Mouse (Mus musculus): Measurements from ENCODE around the gene B4galt1. TPM values are rescaled to one million over a fixed set of nuclear protein-coding genes. Genes with fewer than 3 reads are reported as not detected.

B4galt1 gene
- polyA plus RNA-seq, 1 experiment, result 9.2 TPM

DNA sequence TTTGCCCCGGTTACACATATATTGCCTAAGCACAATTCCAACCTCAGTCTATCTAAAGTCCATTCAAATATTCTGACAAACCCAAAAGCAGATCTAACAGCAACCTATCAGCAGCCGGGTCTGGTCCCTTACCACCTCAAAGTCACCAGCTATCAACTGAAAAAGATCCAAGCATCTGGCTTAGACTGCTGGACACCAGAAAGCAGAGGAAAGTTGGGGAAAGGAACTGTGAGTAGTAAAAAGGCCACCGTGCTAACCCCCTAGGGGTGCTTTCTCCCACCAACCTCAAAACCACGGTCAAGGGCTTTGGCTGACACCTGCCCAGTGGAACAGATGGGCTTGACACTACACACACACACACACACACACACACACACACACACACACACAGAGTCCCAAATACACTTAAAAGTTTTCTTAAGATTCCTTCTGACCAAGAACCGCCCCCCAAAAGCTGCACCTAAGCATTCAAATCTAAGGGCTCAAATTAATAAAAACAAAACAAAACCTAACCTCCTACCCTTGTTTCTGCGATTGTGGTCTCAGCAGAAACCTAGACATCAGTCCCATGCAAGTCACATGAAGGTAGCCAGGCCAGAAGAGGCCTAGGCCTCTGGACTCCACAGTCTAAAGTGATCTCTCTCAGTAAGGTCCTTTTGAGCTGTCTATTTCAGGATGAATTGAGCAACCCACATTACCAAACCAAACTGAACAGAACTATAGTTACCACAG is 2.6 kb downstream of the B4galt1 start:
- DNase-seq (ENCODE audit: low read depth), result no peak
- TF ChIP-seq POLR2A (IDR thresholded peaks at IDR 0.05; ENCODE audit: borderline replicate concordance, extremely low read depth, insufficient read depth, insufficient read length, poor library complexity, severe bottlenecking), result no peak
- TF ChIP-seq CTCF (IDR thresholded peaks at IDR 0.05; ENCODE audit: borderline replicate concordance, extremely low read depth, insufficient read depth, insufficient read length), result no peak

DNA sequence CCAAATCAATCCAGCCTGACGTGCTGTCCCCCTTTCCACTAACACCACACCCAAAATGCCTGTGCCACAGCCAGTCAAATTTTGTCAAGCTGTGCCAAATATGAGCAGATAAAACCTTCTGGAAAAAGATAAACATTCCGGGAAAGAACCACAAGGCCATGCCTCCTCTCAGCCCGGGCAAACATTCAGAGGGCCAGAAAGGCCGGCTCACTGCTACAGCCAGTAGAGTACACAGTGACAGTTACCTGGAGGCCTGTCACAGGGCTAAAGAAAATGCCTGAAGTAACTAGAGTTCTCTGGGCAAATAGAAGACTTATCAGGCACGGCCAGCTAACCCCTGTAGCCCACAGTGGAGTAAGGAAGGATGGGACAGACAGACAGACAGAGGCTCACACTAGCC is 3.2 kb downstream of the B4galt1 start:
- DNase-seq (ENCODE audit: low read depth), result no peak
- TF ChIP-seq POLR2A (IDR thresholded peaks at IDR 0.05; ENCODE audit: borderline replicate concordance, extremely low read depth, insufficient read depth, insufficient read length, poor library complexity, severe bottlenecking), result no peak
- no peak for TF ChIP-seq CTCF (IDR thresholded peaks at IDR 0.05; ENCODE audit: borderline replicate concordance, extremely low read depth, insufficient read depth, insufficient read length)

GRCm38 (mm10) chr4:40849518-40849917 is 4.3 kb downstream of the B4galt1 start:
- TF ChIP-seq POLR2A (IDR thresholded peaks at IDR 0.05; ENCODE audit: borderline replicate concordance, extremely low read depth, insufficient read depth, insufficient read length, poor library complexity, severe bottlenecking), result no peak
- TF ChIP-seq CTCF (IDR thresholded peaks at IDR 0.05; ENCODE audit: borderline replicate concordance, extremely low read depth, insufficient read depth, insufficient read length), result no peak
- DNase-seq (ENCODE audit: low read depth), result no peak

DNA sequence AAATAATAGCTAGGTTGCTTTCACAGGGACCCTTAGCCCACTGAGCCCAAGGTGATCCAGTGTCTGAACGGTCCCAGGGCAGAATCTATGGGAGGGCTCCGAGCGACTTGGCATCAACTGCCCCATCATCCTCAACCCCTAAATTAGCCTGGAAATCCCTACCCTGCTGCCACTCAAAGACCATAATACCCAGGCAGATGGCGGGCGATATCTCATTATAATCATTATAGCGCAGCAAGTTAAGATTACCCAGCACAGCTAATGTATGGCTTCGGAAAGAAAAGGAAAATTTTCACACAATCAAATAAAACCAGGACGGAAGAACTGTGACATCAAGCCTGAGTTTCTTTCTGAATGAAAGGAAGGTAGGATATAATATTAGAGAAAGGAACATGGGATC is 5.6 kb downstream of the B4galt1 start:
- DNase-seq (ENCODE audit: low read depth), result peak; percentile 65
- no peak for TF ChIP-seq POLR2A (IDR thresholded peaks at IDR 0.05; ENCODE audit: borderline replicate concordance, extremely low read depth, insufficient read depth, insufficient read length, poor library complexity, severe bottlenecking)
- TF ChIP-seq CTCF (IDR thresholded peaks at IDR 0.05; ENCODE audit: borderline replicate concordance, extremely low read depth, insufficient read depth, insufficient read length), result no peak

GRCm38 (mm10) chr4:40847160-40847559 is 6.6 kb downstream of the B4galt1 start:
- TF ChIP-seq CTCF (IDR thresholded peaks at IDR 0.05; ENCODE audit: borderline replicate concordance, extremely low read depth, insufficient read depth, insufficient read length), result no peak
- TF ChIP-seq POLR2A (IDR thresholded peaks at IDR 0.05; ENCODE audit: borderline replicate concordance, extremely low read depth, insufficient read depth, insufficient read length, poor library complexity, severe bottlenecking), result no peak
- no peak for DNase-seq (ENCODE audit: low read depth)

GRCm38 (mm10) chr4:40846143-40846931 is 7.5 kb downstream of the B4galt1 start:
- TF ChIP-seq CTCF (IDR thresholded peaks at IDR 0.05; ENCODE audit: borderline replicate concordance, extremely low read depth, insufficient read depth, insufficient read length) (no peak), POLR2A (IDR thresholded peaks at IDR 0.05; ENCODE audit: borderline replicate concordance, extremely low read depth, insufficient read depth, insufficient read length, poor library complexity, severe bottlenecking) (no peak)
- no peak for DNase-seq (ENCODE audit: low read depth)

DNA sequence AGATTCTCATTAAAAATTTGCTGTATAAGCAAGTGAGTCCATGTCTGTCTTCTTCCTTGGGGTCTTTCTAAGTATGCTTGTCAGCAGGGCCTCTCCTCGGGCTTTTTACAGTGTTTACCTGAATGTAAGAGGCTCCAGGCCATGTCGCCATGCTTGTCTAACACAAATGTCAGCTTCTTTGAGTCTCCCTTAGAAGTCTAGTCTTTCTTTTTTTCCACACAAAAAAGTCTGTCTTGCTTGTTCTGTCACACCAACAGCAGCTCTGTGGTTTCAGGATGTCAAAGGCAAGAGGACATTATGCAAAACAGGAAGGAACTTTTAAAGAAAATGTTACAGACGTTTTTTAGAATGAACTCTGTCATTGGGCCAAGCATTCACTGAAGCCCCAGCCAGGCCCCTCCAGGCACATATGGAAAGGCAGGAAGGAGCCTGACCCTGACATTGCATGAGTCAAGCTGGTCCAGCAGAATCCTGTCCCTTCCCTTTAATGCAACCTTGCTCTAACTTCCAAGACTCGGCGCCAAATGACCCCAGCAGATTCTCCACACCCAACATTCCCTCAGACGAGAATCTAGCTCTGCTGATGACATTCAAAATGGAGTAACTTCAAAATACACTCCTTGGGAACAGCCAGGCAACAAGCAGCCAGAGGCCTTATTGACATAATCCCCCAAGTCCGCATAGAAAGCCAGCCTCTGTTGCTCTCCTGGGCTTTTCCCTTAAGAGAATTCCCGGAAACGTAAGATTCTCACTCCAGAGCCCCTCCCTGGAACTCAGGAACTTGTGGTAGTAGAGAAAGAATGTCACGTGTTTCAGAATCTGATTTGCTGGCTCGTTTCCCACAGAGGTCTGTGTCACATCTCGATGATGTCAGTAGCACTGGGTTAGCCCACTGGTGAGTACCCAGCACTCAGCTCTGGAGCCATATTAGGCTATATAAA is 8.7 kb downstream of the B4galt1 start:
- peak; percentile 31 for DNase-seq (ENCODE audit: low read depth)

GRCm38 (mm10) chr4:40844251-40844721 is 9.5 kb downstream of the B4galt1 start:
- DNase-seq (ENCODE audit: low read depth), result peak; percentile 82
- TF ChIP-seq POLR2A (IDR thresholded peaks at IDR 0.05; ENCODE audit: borderline replicate concordance, extremely low read depth, insufficient read depth, insufficient read length, poor library complexity, severe bottlenecking) (no peak), CTCF (IDR thresholded peaks at IDR 0.05; ENCODE audit: borderline replicate concordance, extremely low read depth, insufficient read depth, insufficient read length) (no peak)

More for the DNA sequence above, 8.7 kb downstream of the B4galt1 start:
- TF ChIP-seq POLR2A (IDR thresholded peaks at IDR 0.05; ENCODE audit: borderline replicate concordance, extremely low read depth, insufficient read depth, insufficient read length, poor library complexity, severe bottlenecking), result no peak
- TF ChIP-seq CTCF (IDR thresholded peaks at IDR 0.05; ENCODE audit: borderline replicate concordance, extremely low read depth, insufficient read depth, insufficient read length), result no peak

DNA sequence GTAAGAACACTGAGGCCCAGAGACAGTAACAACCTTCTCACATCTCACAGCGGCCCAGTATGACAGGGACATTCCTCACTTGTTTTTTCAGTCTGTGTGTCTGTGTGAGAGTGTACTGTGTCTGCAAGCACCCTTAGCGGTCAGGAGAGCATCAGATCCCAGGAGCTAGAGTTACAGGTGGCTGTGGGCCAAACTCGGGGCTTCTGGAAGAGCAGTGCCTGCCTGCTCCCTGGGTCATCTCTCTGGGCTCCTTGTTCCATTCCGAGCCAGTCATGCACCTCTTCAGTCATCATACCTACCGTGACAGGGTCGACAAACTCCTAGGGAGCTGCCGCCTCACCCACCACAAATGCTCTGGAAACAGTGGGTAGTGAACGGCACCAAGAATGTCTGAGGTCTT is 10.1 kb downstream of the B4galt1 start:
- TF ChIP-seq POLR2A (IDR thresholded peaks at IDR 0.05; ENCODE audit: borderline replicate concordance, extremely low read depth, insufficient read depth, insufficient read length, poor library complexity, severe bottlenecking) (no peak), CTCF (IDR thresholded peaks at IDR 0.05; ENCODE audit: borderline replicate concordance, extremely low read depth, insufficient read depth, insufficient read length) (no peak)
- peak; percentile 3 for DNase-seq (ENCODE audit: low read depth)

DNA sequence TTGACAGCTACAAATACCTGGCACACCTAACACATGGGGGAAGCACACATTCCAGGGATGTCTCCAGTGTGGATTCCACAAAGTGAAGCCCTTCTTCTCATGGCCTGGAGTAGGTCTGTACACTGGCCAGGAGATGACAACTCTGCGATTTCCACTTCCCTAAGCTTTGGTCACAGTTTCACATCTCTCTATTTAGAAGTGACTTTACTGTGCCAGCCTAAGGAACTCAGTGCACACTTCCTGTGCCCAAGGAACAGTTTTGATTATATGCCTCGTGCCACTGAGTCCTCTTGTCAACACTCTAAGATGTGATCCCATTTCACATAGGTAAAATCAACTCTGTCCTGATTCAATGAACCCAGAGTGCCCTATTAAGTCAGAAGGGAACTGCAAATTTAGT is 13.4 kb downstream of the B4galt1 start:
- DNase-seq (ENCODE audit: low read depth), result no peak
- TF ChIP-seq POLR2A (IDR thresholded peaks at IDR 0.05; ENCODE audit: borderline replicate concordance, extremely low read depth, insufficient read depth, insufficient read length, poor library complexity, severe bottlenecking) (no peak), CTCF (IDR thresholded peaks at IDR 0.05; ENCODE audit: borderline replicate concordance, extremely low read depth, insufficient read depth, insufficient read length) (no peak)

DNA sequence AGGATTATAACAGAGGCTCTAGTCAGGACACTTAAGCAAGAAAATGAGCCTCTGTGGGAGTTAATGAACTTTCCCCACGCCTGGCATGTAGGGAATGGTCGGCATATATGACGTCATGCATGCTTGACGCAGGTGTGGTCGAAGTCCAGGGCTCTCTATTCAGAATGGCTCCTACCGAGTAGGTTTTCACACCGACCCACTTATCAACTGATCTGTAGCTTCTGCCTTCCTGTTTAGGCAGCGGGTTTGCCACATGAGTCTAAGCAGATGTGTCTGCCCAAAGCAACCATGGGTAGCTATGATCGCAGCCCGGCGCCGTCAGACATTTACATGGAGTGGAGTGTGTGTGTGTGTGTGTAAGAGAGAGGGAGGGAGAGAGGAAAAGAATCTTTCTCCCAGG is 14.6 kb downstream of the B4galt1 start:
- DNase-seq (ENCODE audit: low read depth), result no peak
- TF ChIP-seq CTCF (IDR thresholded peaks at IDR 0.05; ENCODE audit: borderline replicate concordance, extremely low read depth, insufficient read depth, insufficient read length), result no peak
- TF ChIP-seq POLR2A (IDR thresholded peaks at IDR 0.05; ENCODE audit: borderline replicate concordance, extremely low read depth, insufficient read depth, insufficient read length, poor library complexity, severe bottlenecking), result no peak
